Mouse (Mus musculus) stomach, postnatal 0 days (tissue): Measurements from ENCODE around the gene Agfg2.

ENCODE experiments used
- CTCF ChIP-seq: IDR thresholded peaks from 2 replicates; pipeline ENCODE4 v1.5.1; 2016; ENCODE audit warnings: antibody characterized with exemption, low read depth, mild to moderate bottlenecking, moderate library complexity
- EP300 ChIP-seq: optimal IDR thresholded peaks from 2 replicates; pipeline ENCODE3; 2016; ENCODE audit warnings: antibody characterized with exemption

DNA sequence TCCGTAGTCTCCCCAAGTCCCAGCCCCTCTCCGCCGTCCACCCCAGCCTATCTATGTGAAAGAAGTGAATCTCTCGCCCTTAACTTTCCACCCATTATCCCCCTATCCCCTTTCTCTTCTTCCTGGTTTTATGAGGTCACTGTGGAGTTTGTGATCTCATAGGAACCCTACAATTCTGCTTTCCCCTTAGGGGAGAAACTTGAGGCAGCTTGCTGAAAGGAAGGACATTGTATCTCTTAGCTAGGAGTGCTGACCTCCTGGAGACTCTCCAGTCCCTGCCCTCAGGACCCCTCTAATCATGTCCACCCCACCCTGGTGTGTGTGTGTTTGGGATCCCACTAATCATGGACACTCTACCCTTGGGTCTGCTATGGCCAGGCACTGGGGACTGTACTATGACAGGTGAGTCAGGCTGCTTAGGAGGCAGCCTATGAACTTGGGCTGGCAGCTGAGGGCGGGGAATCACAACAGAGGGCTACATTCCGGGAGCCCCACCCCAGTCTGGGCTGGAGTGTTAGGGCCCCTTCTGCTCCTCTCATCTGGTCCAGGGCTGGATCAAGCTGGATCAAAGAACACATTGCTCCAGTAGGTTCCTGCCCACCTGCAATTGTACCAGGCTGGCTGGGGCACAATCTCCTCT, 54.5 kb downstream of the Agfg2 start:
- TF ChIP-seq CTCF (no peak), EP300 (no peak)
